Mouse (Mus musculus) lung, postnatal 4 days (tissue): ENCODE data around the gene Eif1b.

Experiments used
- DNase-seq, 2 experiments: peaks; one replicate each; pipeline ENCODE4 v3.0.0; 2021

Eif1b gene

GRCm38 (mm10) chr9:120492010-120492399 lies at the start of gene Eif1b:
TSS of gene Eif1b (plus strand) at chr9:120492232.
- DNase-seq: no peak

GRCm38 (mm10) chr9:120444642-120445041 lies 47.4 kb upstream of the Eif1b start:
- no peak for DNase-seq

- DNase-seq: no peak
Measured at GRCm38 (mm10) chr9:120449696-120450329, 42.2 kb upstream of the Eif1b start.

- DNase-seq: no peak
Measured at GRCm38 (mm10) chr9:120455768-120456655, 36.0 kb upstream of the Eif1b start.

- DNase-seq: no peak
Measured at GRCm38 (mm10) chr9:120470431-120470830, 21.6 kb upstream of the Eif1b start.

- no peak for DNase-seq
Measured at GRCm38 (mm10) chr9:120481644-120482043, 10.4 kb upstream of the Eif1b start.

GRCm38 (mm10) chr9:120482382-120482781 lies 9.7 kb upstream of the Eif1b start:
- no peak for DNase-seq

- no peak for DNase-seq
Measured at GRCm38 (mm10) chr9:120483101-120483500, 8.9 kb upstream of the Eif1b start.

- no peak for DNase-seq
Measured at GRCm38 (mm10) chr9:120487076-120487475, 5.0 kb upstream of the Eif1b start.

- DNase-seq: no peak
Measured at GRCm38 (mm10) chr9:120491509-120491908, 523 bp upstream of the Eif1b start.

- peak; percentile 84 to 90 for DNase-seq
Measured at GRCm38 (mm10) chr9:120492400-120493351, 644 bp downstream of the Eif1b start.

- DNase-seq: no peak
Measured at GRCm38 (mm10) chr9:120493781-120494180, 1.7 kb downstream of the Eif1b start.

- DNase-seq: peak; percentile 35 to 78
Measured at GRCm38 (mm10) chr9:120496691-120497090, 4.7 kb downstream of the Eif1b start.

GRCm38 (mm10) chr9:120497983-120498382 lies 6.0 kb downstream of the Eif1b start:
- no peak for DNase-seq

- no peak for DNase-seq
Measured at GRCm38 (mm10) chr9:120501191-120501902, 9.3 kb downstream of the Eif1b start.

- DNase-seq: peak in 1 of 2 experiments; percentile 80
Measured at GRCm38 (mm10) chr9:120502013-120502412, 10.0 kb downstream of the Eif1b start.

- DNase-seq: no peak
Measured at GRCm38 (mm10) chr9:120504423-120504822, 12.4 kb downstream of the Eif1b start.

- DNase-seq: peak in 1 of 2 experiments; percentile 50
Measured at GRCm38 (mm10) chr9:120511781-120512180, 19.7 kb downstream of the Eif1b start.

- DNase-seq: no peak
Measured at GRCm38 (mm10) chr9:120516720-120517119, 24.7 kb downstream of the Eif1b start.

GRCm38 (mm10) chr9:120518946-120519345 lies 26.9 kb downstream of the Eif1b start:
- no peak for DNase-seq

- DNase-seq: no peak
Measured at GRCm38 (mm10) chr9:120519469-120520125, 27.6 kb downstream of the Eif1b start.

- DNase-seq: no peak
Measured at GRCm38 (mm10) chr9:120521161-120521560, 29.1 kb downstream of the Eif1b start.
